Mouse (Mus musculus): ENCODE results near the gene Sntb2. TPM values are rescaled to one million over a fixed set of nuclear protein-coding genes. Genes with fewer than 3 reads are reported as not detected.

Sntb2 gene
- polyA plus RNA-seq (2014; fragmentation: Nextera tagmentation; extraction: Ambion mirVana): 6.3 and 7.3 TPM in 2 replicates

- DNase-seq (ENCODE audit: low spot score): peak; percentile 93
- H3K27ac ChIP-seq: peak within 1 kb of the TSS; percentile 88
- ATAC-seq (ENCODE audit: low FRiP score): peak; percentile 90
- no peaks in the 10 kb centered on the region for H3K36me3 ChIP-seq (replicated peaks; ENCODE audit: control insufficient read depth, insufficient read depth)
- peaks cover 18% of the 10 kb centered on the region for H3K4me1 ChIP-seq (replicated peaks; ENCODE audit: control insufficient read depth, insufficient read depth, low read length)
- peak within 1 kb of the TSS; percentile 72 for H3K4me3 ChIP-seq (replicated peaks; ENCODE audit: low read length)
- H3K4me2 ChIP-seq (replicated peaks): peak within 1 kb of the TSS; percentile 85
- H3K9me3 ChIP-seq (ENCODE audit: control insufficient read depth, low read length): no peaks in the 10 kb centered on the region
- 0 out of 2 replicates have a peak, but pooled peaks cover 13% of the 10 kb centered on the region for H3K27me3 ChIP-seq (ENCODE audit: control insufficient read depth, insufficient read depth, low read length)
- H3K9ac ChIP-seq: peak within 1 kb of the TSS; percentile 81
- WGBS: under 1% methylated on average over 40 of the region's 41 CpGs
Observed at GRCm38 (mm10) chr8:106935324-106935869, at the start of gene Sntb2. Gene Sntb2 (plus strand): TSS chr8:106935750.

- Histone ChIP-seq H3K9me3 (ENCODE audit: control insufficient read depth, low read length) (no peaks in the 10 kb centered on the region), H3K27ac (no peak overlapping the region), H3K36me3 (replicated peaks; ENCODE audit: control insufficient read depth, insufficient read depth) (peaks cover 45% of the 10 kb centered on the region), H3K9ac (no peak overlapping the region), H3K4me2 (replicated peaks) (no peak overlapping the region), H3K4me3 (replicated peaks; ENCODE audit: low read length) (no peak overlapping the region), H3K4me1 (replicated peaks; ENCODE audit: control insufficient read depth, insufficient read depth, low read length) (peaks cover 10% of the 10 kb centered on the region), H3K27me3 (ENCODE audit: control insufficient read depth, insufficient read depth, low read length) (no peaks in the 10 kb centered on the region)
- peak; percentile 92 for DNase-seq (ENCODE audit: low spot score)
- peak; percentile 65; the same call in 1 of the 2 replicates for ATAC-seq (ENCODE audit: low FRiP score)
- 51% methylated on average over 5 of the region's 5 CpGs for WGBS
Observed at GRCm38 (mm10) chr8:106887336-106888189, 48.0 kb upstream of the Sntb2 start.

GRCm38 (mm10) chr8:106888803-106889202, 46.7 kb upstream of the Sntb2 start:
- Histone ChIP-seq H3K4me1 (replicated peaks; ENCODE audit: control insufficient read depth, insufficient read depth, low read length) (peaks cover 10% of the 10 kb centered on the region), H3K36me3 (replicated peaks; ENCODE audit: control insufficient read depth, insufficient read depth) (peaks cover 33% of the 10 kb centered on the region), H3K4me2 (replicated peaks) (no peak overlapping the region), H3K27me3 (ENCODE audit: control insufficient read depth, insufficient read depth, low read length) (no peaks in the 10 kb centered on the region), H3K9me3 (ENCODE audit: control insufficient read depth, low read length) (no peaks in the 10 kb centered on the region), H3K4me3 (replicated peaks; ENCODE audit: low read length) (no peak overlapping the region), H3K27ac (no peak overlapping the region), H3K9ac (no peak overlapping the region)
- WGBS: 97% methylated on average over 3 of the region's 3 CpGs
- ATAC-seq (ENCODE audit: low FRiP score): no peak
- DNase-seq (ENCODE audit: low spot score): no peak

GRCm38 (mm10) chr8:106892210-106892805, 43.2 kb upstream of the Sntb2 start:
- ATAC-seq (ENCODE audit: low FRiP score) (no peak), DNase-seq (ENCODE audit: low spot score) (no peak)
- WGBS: under 1% methylated on average over 15 of the region's 15 CpGs
- no peaks in the 10 kb centered on the region for H3K27me3 ChIP-seq (ENCODE audit: control insufficient read depth, insufficient read depth, low read length)
- peak overlapping the region; percentile 84 for H3K4me2 ChIP-seq (replicated peaks)
- no peaks in the 10 kb centered on the region for H3K9me3 ChIP-seq (ENCODE audit: control insufficient read depth, low read length)
- peak overlapping the region; percentile 93 for H3K9ac ChIP-seq
- H3K27ac ChIP-seq: peak overlapping the region; percentile 96
- peak overlapping the region; percentile 95 for H3K4me3 ChIP-seq (replicated peaks; ENCODE audit: low read length)
- H3K4me1 ChIP-seq (replicated peaks; ENCODE audit: control insufficient read depth, insufficient read depth, low read length): peaks cover 19% of the 10 kb centered on the region
- peaks cover 23% of the 10 kb centered on the region for H3K36me3 ChIP-seq (replicated peaks; ENCODE audit: control insufficient read depth, insufficient read depth)

- H3K4me3 ChIP-seq (replicated peaks; ENCODE audit: low read length): peak overlapping the region; percentile 95
- peaks cover 29% of the 10 kb centered on the region for H3K36me3 ChIP-seq (replicated peaks; ENCODE audit: control insufficient read depth, insufficient read depth)
- H3K4me1 ChIP-seq (replicated peaks; ENCODE audit: control insufficient read depth, insufficient read depth, low read length): peaks cover 19% of the 10 kb centered on the region
- no peaks in the 10 kb centered on the region for H3K9me3 ChIP-seq (ENCODE audit: control insufficient read depth, low read length)
- peak overlapping the region; percentile 96 for H3K27ac ChIP-seq
- H3K9ac ChIP-seq: peak overlapping the region; percentile 93
- WGBS: under 1% methylated on average over 48 of the region's 57 CpGs
- DNase-seq (ENCODE audit: low spot score) (peak; percentile 42), ATAC-seq (ENCODE audit: low FRiP score) (peak; percentile 87)
- peak overlapping the region; percentile 84 for H3K4me2 ChIP-seq (replicated peaks)
- no peaks in the 10 kb centered on the region for H3K27me3 ChIP-seq (ENCODE audit: control insufficient read depth, insufficient read depth, low read length)
Observed at GRCm38 (mm10) chr8:106892806-106893451, 42.6 kb upstream of the Sntb2 start.

GRCm38 (mm10) chr8:106893481-106894156, 41.9 kb upstream of the Sntb2 start, which contains the start of gene Utp4:
Gene Utp4 (plus strand): TSS chr8:106893636.
- H3K27me3 ChIP-seq (ENCODE audit: control insufficient read depth, insufficient read depth, low read length): no peaks in the 10 kb centered on the region
- under 1% methylated on average over 63 of the region's 63 CpGs for WGBS
- peak within 1 kb of the TSS; percentile 96 for H3K27ac ChIP-seq
- peak within 1 kb of the TSS; percentile 93 for H3K9ac ChIP-seq
- H3K9me3 ChIP-seq (ENCODE audit: control insufficient read depth, low read length): no peaks in the 10 kb centered on the region
- ATAC-seq (ENCODE audit: low FRiP score): peak; percentile 94
- H3K4me1 ChIP-seq (replicated peaks; ENCODE audit: control insufficient read depth, insufficient read depth, low read length): peaks cover 19% of the 10 kb centered on the region
- peak within 1 kb of the TSS; percentile 84 for H3K4me2 ChIP-seq (replicated peaks)
- DNase-seq (ENCODE audit: low spot score): peak; percentile 89
- H3K4me3 ChIP-seq (replicated peaks; ENCODE audit: low read length): peak within 1 kb of the TSS; percentile 95
- H3K36me3 ChIP-seq (replicated peaks; ENCODE audit: control insufficient read depth, insufficient read depth): peaks cover 36% of the 10 kb centered on the region

- 93% methylated on average over 5 of the region's 5 CpGs for WGBS
- Histone ChIP-seq H3K4me2 (replicated peaks) (no peak overlapping the region), H3K36me3 (replicated peaks; ENCODE audit: control insufficient read depth, insufficient read depth) (peaks cover 93% of the 10 kb centered on the region), H3K27me3 (ENCODE audit: control insufficient read depth, insufficient read depth, low read length) (no peaks in the 10 kb centered on the region), H3K4me3 (replicated peaks; ENCODE audit: low read length) (no peak overlapping the region), H3K27ac (no peak overlapping the region), H3K4me1 (replicated peaks; ENCODE audit: control insufficient read depth, insufficient read depth, low read length) (peaks cover 3% of the 10 kb centered on the region), H3K9ac (no peak overlapping the region), H3K9me3 (ENCODE audit: control insufficient read depth, low read length) (no peaks in the 10 kb centered on the region)
- DNase-seq (ENCODE audit: low spot score) (no peak), ATAC-seq (ENCODE audit: low FRiP score) (no peak)
Observed at GRCm38 (mm10) chr8:106899473-106899872, 36.1 kb upstream of the Sntb2 start.

- DNase-seq (ENCODE audit: low spot score) (peak; percentile 69), ATAC-seq (ENCODE audit: low FRiP score) (no peak)
- no peaks in the 10 kb centered on the region for H3K4me1 ChIP-seq (replicated peaks; ENCODE audit: control insufficient read depth, insufficient read depth, low read length)
- peaks cover 79% of the 10 kb centered on the region for H3K36me3 ChIP-seq (replicated peaks; ENCODE audit: control insufficient read depth, insufficient read depth)
- WGBS: 91% methylated on average over 17 of the region's 17 CpGs
- H3K9me3 ChIP-seq (ENCODE audit: control insufficient read depth, low read length): no peaks in the 10 kb centered on the region
- H3K27ac ChIP-seq: no peak overlapping the region
- no peak overlapping the region for H3K4me3 ChIP-seq (replicated peaks; ENCODE audit: low read length)
- no peaks in the 10 kb centered on the region for H3K27me3 ChIP-seq (ENCODE audit: control insufficient read depth, insufficient read depth, low read length)
- no peak overlapping the region for H3K4me2 ChIP-seq (replicated peaks)
- no peak overlapping the region for H3K9ac ChIP-seq
Observed at GRCm38 (mm10) chr8:106905727-106906480, 29.6 kb upstream of the Sntb2 start.

Data from hindbrain, embryonic 14.5 days (tissue).